Mouse (Mus musculus) CH12F3 (cell line): ENCODE measurements around the gene 2810459M11Rik.

Experiments used
- in situ Hi-C: fragments of 300-500 bp; cut with MboI; formaldehyde crosslinking; loops from 2 replicates; pipeline ENCODE4 v1.14.3; 2020; ENCODE audit warnings: low sequenced_read_pairs

2810459M11Rik gene

DNA sequence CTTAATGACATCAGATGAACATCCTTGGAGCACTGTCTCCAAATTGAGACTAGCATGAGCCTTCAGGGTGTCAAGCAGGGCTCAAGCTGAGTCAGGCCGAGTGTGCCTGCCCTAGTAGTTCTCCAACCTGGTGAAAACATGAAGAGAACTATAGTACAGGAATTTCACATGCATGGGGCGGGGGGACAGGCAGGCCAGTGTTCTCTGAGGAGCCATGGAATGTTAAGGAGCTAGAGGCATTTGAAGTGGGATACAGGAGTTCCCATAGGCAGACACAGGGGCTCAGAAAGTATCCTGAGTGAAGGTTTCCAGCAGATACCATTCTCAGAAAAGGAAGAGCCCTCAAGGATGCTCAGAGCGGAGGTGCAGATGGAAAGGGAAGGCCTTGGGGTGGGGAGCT, 3.1 kb downstream of the 2810459M11Rik start:
- in situ Hi-C loops = no loop called here

DNA sequence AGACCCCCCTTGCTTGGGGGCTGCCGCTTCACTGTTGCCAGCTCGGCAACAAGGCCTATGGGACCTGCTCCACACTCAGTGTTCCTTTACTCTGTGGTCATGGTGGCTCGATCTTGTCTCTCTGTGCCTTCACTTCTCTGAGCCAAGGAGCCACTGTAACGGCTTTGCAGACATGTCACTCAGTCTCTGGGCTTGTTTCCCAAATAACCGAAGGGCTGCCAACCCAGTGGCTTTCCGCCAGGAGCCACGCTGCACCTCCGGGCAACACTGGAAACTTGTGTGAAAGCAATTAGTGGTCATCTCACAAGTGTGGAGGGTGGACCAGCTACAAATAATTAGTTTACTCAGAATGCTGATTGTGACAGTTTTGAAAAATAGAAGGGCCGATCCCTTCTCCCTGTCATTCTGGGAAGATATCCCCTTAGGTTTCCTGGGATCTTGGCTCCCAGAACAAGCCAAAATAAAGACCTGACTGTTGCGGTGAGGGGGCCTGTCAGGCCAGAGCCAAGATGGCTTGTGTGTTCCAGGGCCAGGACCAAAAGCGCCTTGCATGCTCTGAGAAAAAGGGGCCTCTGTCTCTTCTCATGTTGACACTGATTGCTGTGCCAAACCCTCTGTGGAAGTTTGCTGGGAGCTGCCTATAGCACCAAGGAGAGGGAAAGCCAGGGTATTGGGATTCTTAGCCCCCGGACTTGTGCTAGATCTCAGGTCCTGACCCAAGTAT, 7.7 kb downstream of the 2810459M11Rik start:
- in situ Hi-C loops = no loop called here

DNA sequence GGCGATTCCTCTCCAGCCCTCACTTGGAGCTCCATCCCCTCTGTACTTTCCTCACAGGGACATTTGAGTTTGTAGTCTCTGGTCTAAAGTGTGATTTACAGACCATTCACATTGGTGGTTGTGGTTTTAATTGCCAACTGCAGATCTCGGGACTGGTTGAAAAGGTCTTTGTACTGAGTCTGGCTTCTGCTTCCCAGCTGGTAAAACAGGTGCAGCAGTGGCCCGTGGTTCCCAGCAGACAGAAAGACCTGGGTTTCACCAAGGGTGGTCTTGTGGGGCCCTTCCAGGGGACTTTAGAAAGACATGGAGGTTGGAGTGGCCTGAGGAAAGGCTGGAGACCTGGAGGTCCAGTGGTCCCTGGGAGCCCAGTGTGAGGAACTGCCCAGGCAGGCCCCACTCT, 9.3 kb downstream of the 2810459M11Rik start:
- in situ Hi-C loops = no loop called here

DNA sequence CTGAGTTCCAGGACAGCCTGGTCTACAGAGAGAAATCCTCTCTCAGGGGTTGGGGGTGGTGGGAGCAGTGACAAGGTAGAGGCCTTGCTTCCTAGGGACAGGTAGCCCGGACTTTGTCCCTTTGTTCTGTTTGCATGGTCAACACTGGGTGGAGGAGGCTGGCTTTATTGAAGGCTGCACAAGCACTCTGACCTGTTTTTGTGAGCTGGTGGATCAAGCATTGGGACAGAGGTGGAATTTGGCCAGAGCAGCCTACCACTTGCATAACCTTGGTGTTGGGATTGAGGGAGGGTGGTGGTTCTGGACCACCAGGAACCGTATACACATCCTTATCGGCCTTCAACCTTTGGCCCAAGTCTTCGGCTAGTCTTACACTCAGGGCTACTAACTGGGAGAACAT, 10.6 kb downstream of the 2810459M11Rik start:
- in situ Hi-C loops = no loop called here

DNA sequence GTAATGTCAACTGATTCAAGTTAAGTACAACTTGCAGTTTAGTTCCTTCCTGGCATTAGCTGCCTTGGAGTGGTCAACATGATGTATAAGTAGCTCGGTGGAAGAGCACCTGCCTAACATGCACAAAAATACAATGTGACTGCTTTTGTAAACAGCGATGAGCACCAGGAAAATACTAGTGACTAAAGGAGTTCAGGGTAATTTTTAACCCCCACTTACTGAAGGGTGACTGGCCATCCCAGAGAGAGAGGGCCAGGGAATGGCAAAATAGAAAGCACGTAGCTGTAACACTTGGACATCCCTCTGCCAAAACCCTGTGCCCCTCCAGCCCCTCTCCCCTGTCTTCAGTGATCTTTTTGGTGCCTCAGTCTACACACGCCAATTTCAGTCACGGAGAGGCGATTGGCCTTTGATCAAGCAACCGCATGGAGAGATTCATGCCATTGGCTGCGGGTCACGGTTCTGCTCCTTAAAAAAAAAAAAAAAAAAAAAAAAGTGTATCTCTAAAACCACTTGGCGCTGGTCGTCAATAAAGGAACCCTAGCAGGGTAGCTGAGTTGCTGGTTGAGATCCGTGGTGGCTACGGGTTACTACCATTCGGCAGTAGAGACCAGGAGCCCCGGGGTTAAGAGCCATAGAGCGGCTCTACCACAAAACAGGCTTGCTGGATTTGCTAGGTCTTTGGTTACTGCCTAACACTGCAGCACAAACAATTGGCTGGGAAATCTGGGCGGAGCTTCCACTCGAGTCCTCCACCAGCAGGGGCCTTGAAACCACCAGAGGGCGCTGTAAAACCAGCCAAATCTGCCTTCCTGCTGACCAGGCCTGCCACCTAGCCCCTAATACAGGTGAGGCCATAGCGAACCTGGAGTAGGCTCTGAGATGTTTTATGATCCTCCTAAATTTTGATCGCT, 13.4 kb downstream of the 2810459M11Rik start:
- in situ Hi-C loops = no loop called here

DNA sequence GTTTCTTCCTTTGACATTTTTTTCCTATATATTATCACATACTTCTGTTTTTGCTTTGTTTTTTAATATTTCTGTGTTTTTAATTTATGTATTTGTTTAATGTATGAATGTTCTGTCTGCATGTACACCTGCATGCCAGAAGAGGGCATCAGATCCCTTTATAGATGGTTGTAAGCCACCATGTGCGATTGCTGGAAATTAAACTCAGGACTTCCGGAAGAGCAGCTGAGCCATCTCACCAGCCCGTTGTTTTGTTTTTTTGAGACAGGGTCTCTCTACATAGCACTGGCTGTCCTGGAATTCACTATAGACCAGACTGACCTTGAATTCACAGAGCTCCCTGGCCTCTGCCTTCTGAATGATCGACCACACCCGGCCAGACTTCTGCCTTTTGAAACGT, 16.9 kb downstream of the 2810459M11Rik start:
- in situ Hi-C loops = no loop called here

DNA sequence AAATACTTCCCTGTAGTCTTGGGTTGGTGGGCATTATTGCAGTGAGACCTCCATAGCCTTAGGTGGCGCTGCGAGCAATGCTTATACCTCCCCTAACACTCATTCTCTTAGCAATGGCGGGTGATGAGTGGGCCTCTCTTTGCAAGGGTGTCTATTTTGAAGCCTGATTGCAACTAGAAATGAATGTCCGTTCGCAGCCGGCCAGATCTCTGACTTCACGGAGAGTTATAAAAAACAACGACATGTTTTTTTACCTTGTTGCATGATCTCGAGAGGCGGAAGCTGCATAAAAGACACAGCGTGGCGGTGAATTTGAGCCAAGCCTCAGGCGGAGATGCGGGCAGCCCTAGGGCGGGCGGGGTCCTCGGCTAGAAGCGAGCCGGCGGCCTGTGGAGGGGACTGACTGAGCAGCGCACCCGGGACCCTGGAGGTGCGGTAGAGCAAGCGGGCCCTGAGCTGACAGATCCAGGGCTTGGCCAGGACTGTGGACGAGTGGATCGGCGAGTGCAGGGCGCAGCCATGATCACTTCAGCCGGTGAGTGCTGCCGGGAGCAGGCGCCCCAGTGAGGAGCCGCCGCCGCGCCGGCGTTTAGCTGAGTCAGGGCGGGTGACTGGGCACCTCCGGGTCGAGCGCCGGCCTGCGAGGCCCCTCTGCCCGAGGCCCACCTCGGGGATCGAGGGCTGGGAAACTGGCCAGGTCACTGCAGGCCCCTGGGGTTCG, 18.8 kb downstream of the 2810459M11Rik start, which contains the start of gene Psmd1:
Psmd1 (plus strand) TSS at position 117 of the 721 bp plus-strand sequence.
- in situ Hi-C loops = no loop called here

DNA sequence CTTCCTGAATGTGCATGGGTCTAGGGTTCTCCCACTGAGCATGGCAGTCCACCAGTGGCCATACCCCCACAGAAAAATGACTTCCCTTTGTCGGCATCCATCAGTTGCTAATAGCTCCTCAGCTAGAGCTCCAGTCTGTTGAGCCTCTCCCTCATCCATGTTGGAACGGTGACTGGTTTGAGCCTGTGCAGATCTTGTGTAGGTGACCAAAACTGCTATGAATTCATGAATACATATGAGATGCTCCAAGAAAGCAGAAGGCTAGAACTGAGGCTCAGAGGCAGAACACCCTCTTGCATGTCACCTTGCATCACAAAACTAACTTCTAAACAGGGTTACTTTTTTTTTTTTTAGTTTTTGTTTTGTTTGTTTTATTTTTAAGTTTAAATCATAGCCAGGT, 30.9 kb downstream of the 2810459M11Rik start:
- in situ Hi-C loops = no loop called here

DNA sequence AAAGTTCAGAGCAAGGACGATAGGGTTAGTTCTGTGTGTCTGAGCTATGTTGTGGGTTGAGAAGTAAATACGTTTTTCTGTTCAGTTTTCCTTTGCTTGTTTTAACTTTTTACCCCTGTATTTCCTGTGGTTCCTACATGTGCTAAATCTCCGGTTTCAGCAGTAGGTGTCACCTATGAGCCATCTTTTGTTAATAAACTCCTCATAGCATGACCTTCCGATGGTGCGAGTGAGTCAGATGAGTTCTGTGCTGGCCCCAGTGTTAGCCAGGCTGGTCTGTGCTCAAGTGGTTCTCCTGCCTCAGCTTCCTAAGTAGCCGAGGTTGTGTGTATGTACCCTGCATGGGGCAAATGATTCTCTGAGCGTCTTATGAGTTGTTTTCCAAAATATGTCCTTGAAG, 48.8 kb downstream of the 2810459M11Rik start:
- in situ Hi-C loops = no loop called here

DNA sequence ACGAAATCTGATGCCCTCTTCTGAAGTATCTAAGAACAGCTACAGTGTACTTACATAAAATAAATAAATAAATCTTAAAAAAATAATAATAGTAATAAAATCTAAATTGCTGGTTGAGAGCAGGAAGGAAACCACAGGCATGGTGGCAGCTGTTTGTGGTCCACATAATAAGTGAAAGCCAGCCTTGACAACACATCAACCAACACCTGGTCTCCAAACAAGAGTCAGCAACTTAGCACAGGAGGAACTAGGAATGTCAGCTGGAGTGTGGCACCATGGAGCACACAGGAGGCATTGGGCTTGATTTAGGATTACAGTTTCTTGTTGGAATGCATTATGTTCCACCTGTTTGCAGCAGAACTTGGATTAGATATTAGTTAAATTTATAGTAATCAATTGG, 59.4 kb downstream of the 2810459M11Rik start:
- in situ Hi-C loops = no loop called here
